Mouse (Mus musculus) liver, postnatal 0 days (tissue): ENCODE measurements around the gene Adamts16. TPM values are rescaled to one million over a fixed set of nuclear protein-coding genes. Genes with fewer than 3 reads are reported as not detected.

ENCODE experiments used
- ATAC-seq: fragments of 200-750 bp; cut with Nextera tagmentation; 2 replicates; pipeline ENCODE4 v1.8.0; 2017; ENCODE audit warnings: mild to moderate bottlenecking, moderate library complexity
- DNase-seq: peaks from one replicate; pipeline ENCODE4 v3.0.0-alpha.2; 2016
- H3K27ac ChIP-seq: fragments of 300-500 bp; sonication (generic); 2 replicates; pipeline ENCODE4 v1.5.1; 2014; ENCODE audit warnings: antibody characterized with exemption, moderate library complexity, mild to moderate bottlenecking, low read depth
- H3K27me3 ChIP-seq: fragments of 300-500 bp; sonication (generic); 2 replicates; pipeline ENCODE4 v1.6.1; 2014; ENCODE audit warnings: low read length, control low read depth, mixed read lengths; ENCODE audit not compliant: insufficient read depth
- H3K36me3 ChIP-seq: fragments of 300-500 bp; sonication (generic); replicated peaks from 2 replicates; pipeline ENCODE4 v1.6.1; 2014; ENCODE audit warnings: mild to moderate bottlenecking, control low read depth, low read length, moderate library complexity, mixed read lengths; ENCODE audit not compliant: insufficient read depth
- H3K4me1 ChIP-seq: fragments of 300-500 bp; sonication (generic); 2 replicates; pipeline ENCODE4 v1.6.1; 2014; ENCODE audit warnings: antibody characterized with exemption, mild to moderate bottlenecking, control low read depth; ENCODE audit not compliant: insufficient read depth
- H3K4me2 ChIP-seq: fragments of 300-500 bp; sonication (generic); 2 replicates; pipeline ENCODE4 v1.6.1; 2014; ENCODE audit warnings: low read depth, mild to moderate bottlenecking, low read length, moderate library complexity, mixed read lengths
- H3K4me3 ChIP-seq: fragments of 300-500 bp; sonication (generic); 2 replicates; pipeline ENCODE4 v1.5.1; 2014; ENCODE audit warnings: low read depth, low read length
- H3K9ac ChIP-seq: fragments of 300-500 bp; sonication (generic); replicated peaks from 2 replicates; pipeline ENCODE4 v1.6.1; 2014; ENCODE audit warnings: mild to moderate bottlenecking, moderate library complexity
- H3K9me3 ChIP-seq: fragments of 300-500 bp; sonication (generic); 2 replicates; pipeline ENCODE4 v1.6.1; 2016; ENCODE audit warnings: mild to moderate bottlenecking, control low read depth, low read length, mixed read lengths
- CTCF ChIP-seq: sonication (generic); IDR thresholded peaks from 2 replicates; pipeline ENCODE4 v1.5.1; 2016; ENCODE audit warnings: antibody characterized with exemption, low read depth
- EP300 ChIP-seq: IDR thresholded peaks from 2 replicates; pipeline ENCODE4 v1.6.1; 2016; ENCODE audit warnings: antibody characterized with exemption, low read depth, mild to moderate bottlenecking
- whole genome bisulfite sequencing: fragments of 180-500 bp; shearing (Covaris S2); extraction: QIAGEN DNeasy Blood & Tissue Kit; methylation state at CpG from one replicate; pipeline ENCODE4 v1.1.7; 2014; ENCODE audit not compliant: insufficient replicate concordance; 5-methylcytosine and 5-hydroxymethylcytosine counted together
- polyA plus RNA-seq: library from polyadenylated mRNA; unstranded; fragments of >200 nt; fragmentation: Nextera tagmentation; extraction: Ambion mirVana; gene quantifications from 2 replicates; pipeline ENCODE4 v1.2.1, GENCODE M21; 2015

The Adamts16 gene
- polyA plus RNA-seq, 1 experiment from 2014 or later, result 0.23 TPM

DNA sequence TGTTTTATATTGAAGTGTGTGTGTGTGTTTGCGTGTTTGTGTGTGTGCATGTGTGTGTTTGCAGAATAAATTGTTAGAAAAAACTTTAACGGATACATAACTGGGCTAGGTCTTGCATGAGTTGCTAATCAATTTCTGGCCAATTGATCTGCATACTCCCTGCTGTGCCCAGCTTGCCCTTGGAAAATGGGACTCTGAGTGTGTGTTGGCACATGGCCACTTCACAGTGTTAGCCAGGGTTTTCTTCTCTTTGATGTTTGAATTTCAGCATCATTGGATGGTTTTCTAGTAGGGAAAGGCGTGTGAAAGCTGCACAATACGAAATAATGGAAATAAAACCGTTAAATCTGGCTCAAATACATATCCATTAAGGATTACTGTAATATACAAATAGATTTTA lies 24.3 kb upstream of the Adamts16 start:
- H3K36me3 ChIP-seq, result no peaks in the 10 kb centered on the region
- no peak overlapping the region for H3K4me3 ChIP-seq
- peaks cover 5% of the 10 kb centered on the region; the same call in 1 of the 2 replicates for H3K4me1 ChIP-seq
- H3K9me3 ChIP-seq, result no peaks in the 10 kb centered on the region
- no peak overlapping the region for H3K4me2 ChIP-seq
- DNase-seq (peak; percentile 31), ATAC-seq (no peak)
- TF ChIP-seq EP300 (no peak), CTCF (no peak)
- WGBS, result 64% methylated on average over 5 of the region's 5 CpGs
- H3K27ac ChIP-seq, result no peak overlapping the region
- no peak overlapping the region for H3K9ac ChIP-seq
- no peaks in the 10 kb centered on the region for H3K27me3 ChIP-seq

DNA sequence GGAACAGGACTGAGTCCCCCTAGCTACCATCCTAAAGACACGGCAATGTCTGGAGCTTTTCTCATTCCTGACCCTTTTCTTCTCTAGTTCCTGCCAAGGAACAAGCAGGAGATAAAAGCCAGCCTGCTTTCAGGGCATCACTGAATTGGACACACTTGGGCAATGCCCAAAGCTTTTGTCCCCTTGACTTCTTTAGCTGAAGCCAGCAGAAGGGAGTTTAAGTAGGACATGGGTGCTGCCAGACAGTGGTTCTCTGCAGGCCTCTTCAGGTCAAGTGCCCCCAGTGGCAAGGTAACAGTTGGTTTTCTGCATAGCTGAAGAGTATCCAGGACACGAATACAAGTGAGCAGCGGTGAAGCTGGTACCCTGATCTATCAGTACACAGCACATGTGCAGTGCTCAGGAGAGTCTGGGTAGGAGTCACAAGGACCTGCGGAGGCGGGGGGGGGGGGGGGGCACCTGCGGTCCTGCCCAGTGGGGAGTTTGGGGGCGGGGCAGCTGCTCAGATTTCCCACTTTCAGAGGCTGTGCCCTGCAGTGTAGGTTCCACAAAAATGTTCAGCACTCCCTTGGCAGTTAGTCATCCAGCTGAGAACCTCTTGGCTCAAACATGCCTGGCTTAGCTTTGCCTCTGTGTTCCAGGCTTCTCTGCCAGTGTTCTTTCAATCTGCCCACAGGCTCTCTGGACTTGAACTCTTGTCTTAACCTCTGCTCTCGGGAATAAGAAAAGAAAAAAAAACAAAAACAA lies 20.7 kb upstream of the Adamts16 start:
- Histone ChIP-seq H3K9me3 (no peaks in the 10 kb centered on the region), H3K27ac (no peak overlapping the region), H3K9ac (no peak overlapping the region), H3K36me3 (no peaks in the 10 kb centered on the region), H3K27me3 (no peaks in the 10 kb centered on the region), H3K4me2 (no peak overlapping the region), H3K4me3 (no peak overlapping the region), H3K4me1 (peaks cover 5% of the 10 kb centered on the region; the same call in 1 of the 2 replicates)
- TF ChIP-seq CTCF (no peak), EP300 (no peak)
- DNase-seq (no peak), ATAC-seq (no peak)
- WGBS, result 56% methylated on average over 8 of the region's 8 CpGs

DNA sequence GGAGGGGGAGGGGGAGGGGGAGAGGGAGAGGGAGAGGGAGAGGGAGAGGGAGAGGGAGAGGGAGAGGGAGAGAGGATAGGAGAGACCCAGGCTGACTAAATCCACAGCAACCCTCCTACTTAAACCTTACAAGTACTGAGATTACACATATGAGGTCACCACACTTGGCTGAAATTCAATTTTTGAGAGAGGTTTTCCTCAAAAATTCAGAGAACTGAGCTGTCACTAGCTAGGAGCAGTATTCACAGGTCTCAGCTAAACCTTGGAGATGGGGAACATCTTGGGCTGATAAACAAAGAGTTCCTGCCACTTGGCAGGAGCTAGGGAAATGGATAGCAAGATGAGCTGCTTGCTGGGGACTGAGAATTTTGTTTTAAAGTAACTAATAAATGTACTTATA lies 12.0 kb upstream of the Adamts16 start:
- Histone ChIP-seq H3K27ac (no peak overlapping the region), H3K9me3 (no peaks in the 10 kb centered on the region), H3K4me1 (no peaks in the 10 kb centered on the region), H3K36me3 (no peaks in the 10 kb centered on the region), H3K9ac (no peak overlapping the region), H3K4me2 (no peak overlapping the region), H3K27me3 (no peaks in the 10 kb centered on the region), H3K4me3 (no peak overlapping the region)
- no peak for DNase-seq
- TF ChIP-seq CTCF (no peak), EP300 (no peak)
- no peak for ATAC-seq

DNA sequence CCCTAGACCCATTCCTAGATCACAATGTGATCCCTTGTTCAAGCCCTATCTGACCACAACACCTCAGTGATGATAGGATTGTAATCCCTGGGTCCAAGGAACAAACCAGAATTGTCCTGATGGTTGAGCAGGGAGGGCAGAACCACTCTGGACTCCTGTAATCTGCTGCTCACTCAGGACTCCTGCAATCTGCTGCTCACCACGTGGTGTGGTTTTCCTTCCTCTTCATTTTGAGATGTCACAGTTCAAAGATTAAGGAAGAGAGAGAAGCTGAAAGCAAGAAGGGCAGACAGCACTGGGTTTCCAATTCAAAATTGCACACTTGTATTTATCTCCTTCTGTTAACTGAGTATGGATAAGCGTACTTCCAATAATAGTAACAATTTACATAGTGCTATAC lies 5.3 kb upstream of the Adamts16 start:
- 36% methylated on average over 2 of the region's 2 CpGs for WGBS
- no peak for TF ChIP-seq EP300
- TF ChIP-seq CTCF, result no peak

DNA sequence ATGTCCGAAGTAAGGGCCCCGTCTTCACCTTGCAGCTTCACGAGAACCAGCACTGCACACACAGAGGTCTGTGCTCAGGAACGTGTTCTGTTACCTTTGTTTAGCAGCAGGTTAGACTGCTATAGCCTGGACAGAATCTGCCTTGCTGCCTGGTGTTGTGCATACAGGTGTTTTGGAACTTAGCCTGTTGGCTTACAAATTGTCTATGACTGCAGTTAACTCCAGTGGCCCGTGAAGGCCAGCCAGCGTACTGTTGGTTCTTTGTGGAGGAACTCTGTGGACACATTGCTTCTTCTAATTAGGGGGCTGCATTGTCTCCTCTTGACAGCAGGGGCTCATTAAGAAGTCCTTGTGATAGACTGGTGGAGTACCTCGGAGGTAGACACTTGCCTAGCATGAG lies 3.9 kb upstream of the Adamts16 start:
- Histone ChIP-seq H3K4me3 (no peak overlapping the region), H3K27ac (no peak overlapping the region), H3K4me2 (no peak overlapping the region), H3K4me1 (no peaks in the 10 kb centered on the region), H3K9me3 (no peaks in the 10 kb centered on the region), H3K9ac (no peak overlapping the region), H3K36me3 (no peaks in the 10 kb centered on the region), H3K27me3 (peaks cover 19% of the 10 kb centered on the region; the same call in 1 of the 2 replicates)
- no peak for ATAC-seq
- WGBS, result 76% methylated on average over 7 of the region's 7 CpGs
- TF ChIP-seq EP300 (no peak), CTCF (no peak)
- no peak for DNase-seq

More for the DNA sequence above, 5.3 kb upstream of the Adamts16 start:
- ATAC-seq, result no peak
- no peak for DNase-seq
- no peaks in the 10 kb centered on the region for H3K9me3 ChIP-seq
- no peak overlapping the region for H3K27ac ChIP-seq
- H3K36me3 ChIP-seq, result no peaks in the 10 kb centered on the region
- H3K4me1 ChIP-seq, result no peaks in the 10 kb centered on the region
- H3K9ac ChIP-seq, result no peak overlapping the region
- no peak overlapping the region for H3K4me2 ChIP-seq
- H3K4me3 ChIP-seq, result no peak overlapping the region
- H3K27me3 ChIP-seq, result peaks cover 5% of the 10 kb centered on the region; the same call in 1 of the 2 replicates

DNA sequence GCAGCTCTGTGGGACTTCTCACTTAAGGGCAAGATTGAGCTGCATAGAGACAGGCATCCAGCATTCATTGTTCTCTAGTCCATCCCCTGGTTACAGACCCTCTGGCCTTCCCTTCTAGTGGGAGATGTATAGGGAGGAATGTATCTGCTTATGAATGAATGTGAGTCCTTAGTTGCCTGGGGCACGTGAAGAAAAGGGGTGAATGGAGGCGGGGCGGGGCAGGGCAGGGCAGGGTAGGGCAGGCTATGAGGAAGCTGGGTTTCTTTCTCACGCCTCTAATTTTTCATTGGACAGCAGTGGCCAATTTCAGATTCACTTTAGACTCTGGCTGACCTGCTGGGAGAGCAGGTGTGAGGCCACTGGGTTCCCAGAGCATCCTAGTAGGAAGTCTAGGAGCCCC lies 515 bp upstream of the Adamts16 start:
- Histone ChIP-seq H3K4me2 (no peak overlapping the region), H3K36me3 (no peaks in the 10 kb centered on the region), H3K27ac (no peak overlapping the region), H3K27me3 (peaks cover 19% of the 10 kb centered on the region; the same call in 1 of the 2 replicates), H3K9me3 (no peaks in the 10 kb centered on the region), H3K4me1 (no peaks in the 10 kb centered on the region), H3K4me3 (no peak overlapping the region), H3K9ac (no peak overlapping the region)
- ATAC-seq (no peak), DNase-seq (no peak)
- WGBS, result 39% methylated on average over 4 of the region's 4 CpGs
- TF ChIP-seq EP300 (no peak), CTCF (no peak)

DNA sequence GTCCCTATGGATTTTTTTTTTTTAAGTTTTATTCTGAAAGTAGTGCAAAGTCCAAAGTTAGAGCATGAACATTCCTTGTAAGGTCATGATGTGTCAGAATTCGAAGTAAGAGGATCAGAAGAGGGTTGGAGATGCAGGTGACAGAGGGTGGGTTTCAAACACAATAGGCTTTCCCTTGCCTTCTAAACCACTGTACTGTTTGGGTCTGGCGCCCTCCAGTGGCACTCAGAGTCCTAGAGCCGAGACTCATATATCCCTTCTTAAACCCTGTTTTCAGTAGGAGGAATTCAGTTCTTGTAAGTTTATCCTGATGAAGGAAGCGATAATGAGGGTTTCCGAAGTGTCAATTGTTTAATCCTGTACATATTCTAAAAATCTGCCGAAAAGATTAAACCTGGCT lies 1.4 kb downstream of the Adamts16 start:
- no peak overlapping the region for H3K4me3 ChIP-seq
- no peak overlapping the region for H3K4me2 ChIP-seq
- H3K36me3 ChIP-seq, result no peaks in the 10 kb centered on the region
- DNase-seq (peak; percentile 61), ATAC-seq (no peak)
- H3K27me3 ChIP-seq, result peaks cover 19% of the 10 kb centered on the region; the same call in 1 of the 2 replicates
- no peaks in the 10 kb centered on the region for H3K9me3 ChIP-seq
- TF ChIP-seq CTCF (peak; percentile 77), EP300 (no peak)
- H3K27ac ChIP-seq, result no peak overlapping the region
- no peaks in the 10 kb centered on the region for H3K4me1 ChIP-seq
- no peak overlapping the region for H3K9ac ChIP-seq
- 5% methylated on average over 6 of the region's 6 CpGs for WGBS
